Mouse (Mus musculus) midbrain, embryonic 16.5 days (tissue): ENCODE results near the gene 4930522H14Rik. TPM values are rescaled to one million over a fixed set of nuclear protein-coding genes. Genes with fewer than 3 reads are reported as not detected.

Experiments used
- ATAC-seq: fragments of 200-750 bp; cut with Nextera tagmentation; 2 replicates; pipeline ENCODE4 v1.8.0; 2017; ENCODE audit warnings: moderate TSS enrichment
- H3K27ac ChIP-seq: fragments of 300-500 bp; sonication (generic); 2 replicates; pipeline ENCODE4 v1.5.1; 2014; ENCODE audit warnings: mild to moderate bottlenecking, low read length, mixed read lengths
- H3K27me3 ChIP-seq: fragments of 300-500 bp; sonication (generic); 2 replicates; pipeline ENCODE4 v1.6.1; 2014; ENCODE audit warnings: low read depth, low read length, mixed read lengths; ENCODE audit not compliant: control insufficient read depth, insufficient read depth
- H3K36me3 ChIP-seq: fragments of 300-500 bp; sonication (generic); 2 replicates; pipeline ENCODE4 v1.6.1; 2014; ENCODE audit warnings: mild to moderate bottlenecking, low read length, moderate library complexity, mixed read lengths; ENCODE audit not compliant: control insufficient read depth, insufficient read depth
- H3K4me1 ChIP-seq: fragments of 300-500 bp; sonication (generic); 2 replicates; pipeline ENCODE4 v1.6.1; 2014; ENCODE audit warnings: mild to moderate bottlenecking, low read length, mixed read lengths; ENCODE audit not compliant: control insufficient read depth, insufficient read depth
- H3K4me2 ChIP-seq: fragments of 300-500 bp; sonication (generic); 2 replicates; pipeline ENCODE4 v1.6.1; 2014; ENCODE audit warnings: mild to moderate bottlenecking, low read length, mixed read lengths
- H3K4me3 ChIP-seq: fragments of 300-500 bp; sonication (generic); 2 replicates; pipeline ENCODE4 v1.5.1; 2014; ENCODE audit warnings: low read depth, mild to moderate bottlenecking, low read length, moderate library complexity, mixed read lengths
- H3K9ac ChIP-seq: fragments of 300-500 bp; sonication (generic); 2 replicates; pipeline ENCODE4 v1.6.1; 2014; ENCODE audit warnings: low read depth, low read length, mixed read lengths
- H3K9me3 ChIP-seq: fragments of 300-500 bp; sonication (generic); replicated peaks from 2 replicates; pipeline ENCODE4 v1.6.1; 2014; ENCODE audit warnings: mild to moderate bottlenecking, low read length, mixed read lengths; ENCODE audit not compliant: control insufficient read depth, poor library complexity, severe bottlenecking
- WGBS: fragments of 180-500 bp; shearing (Covaris S2); extraction: QIAGEN DNeasy Blood & Tissue Kit; methylation state at CpG from one replicate; pipeline ENCODE4 v1.1.7; 2014; 5-methylcytosine and 5-hydroxymethylcytosine counted together
- polyA plus RNA-seq: library from polyadenylated mRNA; unstranded; fragments of >200 nt; fragmentation: Nextera tagmentation; extraction: Ambion mirVana; gene quantifications from 2 replicates; pipeline ENCODE4 v1.2.1, GENCODE M21; 2015

4930522H14Rik gene
- polyA plus RNA-seq, 1 experiment from 2014 or later: not detected

- Histone ChIP-seq H3K27me3 (no peaks in the 10 kb centered on the region), H3K9me3 (no peaks in the 10 kb centered on the region), H3K4me3 (no peak overlapping the region), H3K4me2 (no peak overlapping the region), H3K36me3 (no peaks in the 10 kb centered on the region), H3K9ac (no peak overlapping the region), H3K4me1 (no peaks in the 10 kb centered on the region), H3K27ac (no peak overlapping the region)
- ATAC-seq: no peak
- WGBS: 95% methylated on average over 1 of the region's 1 CpGs
Observed at GRCm38 (mm10) chr4:109482701-109483100, 48.4 kb downstream of the 4930522H14Rik start.

- no peak overlapping the region for H3K27ac ChIP-seq
- no peaks in the 10 kb centered on the region for H3K36me3 ChIP-seq
Observed at GRCm38 (mm10) chr4:109481424-109481823, 49.7 kb downstream of the 4930522H14Rik start.

GRCm38 (mm10) chr4:109477454-109477853 lies 53.6 kb downstream of the 4930522H14Rik start:
- H3K9ac ChIP-seq: no peak overlapping the region
- H3K9me3 ChIP-seq: no peaks in the 10 kb centered on the region
- peaks cover 15% of the 10 kb centered on the region for H3K4me1 ChIP-seq
- no peak overlapping the region for H3K27ac ChIP-seq
- H3K4me2 ChIP-seq: no peak overlapping the region
- ATAC-seq: no peak
- 94% methylated on average over 3 of the region's 3 CpGs for WGBS
- H3K4me3 ChIP-seq: no peak overlapping the region
- 0 out of 2 replicates have a peak, but pooled peaks cover 5% of the 10 kb centered on the region for H3K36me3 ChIP-seq
- H3K27me3 ChIP-seq: no peaks in the 10 kb centered on the region

More at GRCm38 (mm10) chr4:109481424-109481823, 49.7 kb downstream of the 4930522H14Rik start:
- no peak overlapping the region for H3K4me3 ChIP-seq
- WGBS: 89% methylated on average over 2 of the region's 2 CpGs
- H3K9ac ChIP-seq: no peak overlapping the region
- ATAC-seq: no peak
- no peaks in the 10 kb centered on the region for H3K27me3 ChIP-seq
- no peaks in the 10 kb centered on the region for H3K9me3 ChIP-seq
- H3K4me2 ChIP-seq: no peak overlapping the region
- H3K4me1 ChIP-seq: no peaks in the 10 kb centered on the region

GRCm38 (mm10) chr4:109476554-109477014 lies 54.5 kb downstream of the 4930522H14Rik start:
- 0% methylated on average over 30 of the region's 39 CpGs for WGBS
- peak overlapping the region; percentile 97 for H3K4me3 ChIP-seq
- H3K4me1 ChIP-seq: peaks cover 18% of the 10 kb centered on the region
- H3K9ac ChIP-seq: peak overlapping the region; percentile 99
- ATAC-seq: peak; percentile 99
- peak overlapping the region; percentile 63 for H3K4me2 ChIP-seq
- H3K27ac ChIP-seq: peak overlapping the region; percentile 95
- H3K36me3 ChIP-seq: 0 out of 2 replicates have a peak, but pooled peaks cover 6% of the 10 kb centered on the region
- H3K27me3 ChIP-seq: no peaks in the 10 kb centered on the region
- H3K9me3 ChIP-seq: no peaks in the 10 kb centered on the region

GRCm38 (mm10) chr4:109475577-109476553 lies 55.2 kb downstream of the 4930522H14Rik start:
- Histone ChIP-seq H3K27me3 (no peaks in the 10 kb centered on the region), H3K27ac (peak overlapping the region; percentile 95), H3K4me3 (peak overlapping the region; percentile 97), H3K4me1 (peaks cover 18% of the 10 kb centered on the region), H3K36me3 (0 out of 2 replicates have a peak, but pooled peaks cover 6% of the 10 kb centered on the region), H3K9me3 (no peaks in the 10 kb centered on the region), H3K4me2 (peak overlapping the region; percentile 63), H3K9ac (peak overlapping the region; percentile 99)
- peak; percentile 85 for ATAC-seq
- under 1% methylated on average over 56 of the region's 68 CpGs for WGBS

GRCm38 (mm10) chr4:109475078-109475477 lies 56.0 kb downstream of the 4930522H14Rik start:
- Histone ChIP-seq H3K9me3 (no peaks in the 10 kb centered on the region), H3K27ac (no peak overlapping the region), H3K36me3 (0 out of 2 replicates have a peak, but pooled peaks cover 6% of the 10 kb centered on the region), H3K9ac (0 out of 2 replicates have a peak overlapping the region, but pooled peaks have one; percentile 5), H3K27me3 (no peaks in the 10 kb centered on the region), H3K4me1 (peaks cover 19% of the 10 kb centered on the region), H3K4me3 (peak overlapping the region; percentile 97), H3K4me2 (peak overlapping the region; percentile 63)
- ATAC-seq: no peak
- 54% methylated on average over 2 of the region's 2 CpGs for WGBS

GRCm38 (mm10) chr4:109472566-109472965 lies 58.5 kb downstream of the 4930522H14Rik start:
- no peak overlapping the region for H3K9ac ChIP-seq
- 90% methylated on average over 3 of the region's 3 CpGs for WGBS
- no peaks in the 10 kb centered on the region for H3K27me3 ChIP-seq
- no peak overlapping the region for H3K4me2 ChIP-seq
- H3K27ac ChIP-seq: no peak overlapping the region
- H3K4me1 ChIP-seq: peaks cover 20% of the 10 kb centered on the region
- no peak overlapping the region for H3K4me3 ChIP-seq
- no peak for ATAC-seq
- 0 out of 2 replicates have a peak, but pooled peaks cover 6% of the 10 kb centered on the region for H3K36me3 ChIP-seq
- H3K9me3 ChIP-seq: no peaks in the 10 kb centered on the region

GRCm38 (mm10) chr4:109471606-109472005 lies 59.5 kb downstream of the 4930522H14Rik start:
- Histone ChIP-seq H3K27me3 (no peaks in the 10 kb centered on the region), H3K9me3 (no peaks in the 10 kb centered on the region), H3K27ac (no peak overlapping the region), H3K4me1 (peaks cover 20% of the 10 kb centered on the region), H3K4me3 (no peak overlapping the region), H3K4me2 (no peak overlapping the region), H3K36me3 (0 out of 2 replicates have a peak, but pooled peaks cover 6% of the 10 kb centered on the region), H3K9ac (no peak overlapping the region)
- no peak for ATAC-seq

GRCm38 (mm10) chr4:109467687-109468086 lies 63.4 kb downstream of the 4930522H14Rik start:
- Histone ChIP-seq H3K27ac (no peak overlapping the region), H3K4me2 (no peak overlapping the region), H3K27me3 (no peaks in the 10 kb centered on the region), H3K4me1 (peaks cover 5% of the 10 kb centered on the region), H3K9me3 (no peaks in the 10 kb centered on the region), H3K9ac (no peak overlapping the region), H3K4me3 (no peak overlapping the region), H3K36me3 (0 out of 2 replicates have a peak, but pooled peaks cover 3% of the 10 kb centered on the region)
- ATAC-seq: no peak
